Mouse (Mus musculus): ENCODE results near the gene Smim9. TPM values are rescaled to one million over a fixed set of nuclear protein-coding genes. Genes with fewer than 3 reads are reported as not detected.

Smim9 gene
- polyA plus RNA-seq, 1 experiment, result not detected

DNA sequence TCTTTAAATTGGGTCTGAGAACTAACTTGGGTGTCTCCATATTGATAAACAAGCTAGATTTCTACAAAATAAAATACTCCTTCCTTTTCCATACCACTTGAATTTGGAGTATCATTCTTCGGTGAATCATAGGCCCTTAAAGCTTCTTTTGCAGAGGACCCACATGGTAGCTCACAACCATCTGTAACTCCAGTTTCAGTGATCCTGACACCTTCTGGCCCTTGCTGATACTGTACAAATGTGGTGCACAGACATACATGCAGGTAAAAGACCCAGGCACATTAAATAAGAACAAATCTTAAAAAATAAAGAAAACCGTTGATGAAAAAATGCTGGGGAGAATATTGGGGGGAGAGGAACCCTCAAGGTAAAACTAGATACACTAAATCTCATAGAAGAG lies 25.4 kb downstream of the Smim9 start:
- Histone ChIP-seq H3K9me3 (replicated peaks; ENCODE audit: control insufficient read depth, insufficient read depth, low read length, poor library complexity, severe bottlenecking) (no peaks in the 10 kb centered on the region), H3K9ac (ENCODE audit: low read depth, poor library complexity, severe bottlenecking) (no peak overlapping the region), H3K4me3 (ENCODE audit: low read depth, low read length) (no peak overlapping the region), H3K4me1 (ENCODE audit: control insufficient read depth, insufficient read depth, low read length) (no peaks in the 10 kb centered on the region), H3K27ac (ENCODE audit: insufficient read depth, low read length) (0 out of 2 replicates have a peak overlapping the region, but pooled peaks have one; percentile 36), H3K27me3 (ENCODE audit: control insufficient read depth, insufficient read depth, low read length, poor library complexity, severe bottlenecking) (no peaks in the 10 kb centered on the region), H3K36me3 (ENCODE audit: control insufficient read depth, insufficient read depth, low read length, poor library complexity, severe bottlenecking) (no peaks in the 10 kb centered on the region)
- no peak for TF ChIP-seq POLR2A (IDR thresholded peaks at IDR 0.05; ENCODE audit: insufficient read depth, low read length)
- TF ChIP-seq CTCF (IDR thresholded peaks at IDR 0.05; ENCODE audit: low read depth, low read length), result no peak
- no peak for TF ChIP-seq EP300 (IDR thresholded peaks at IDR 0.05; ENCODE audit: insufficient read depth, low read depth, low read length)

DNA sequence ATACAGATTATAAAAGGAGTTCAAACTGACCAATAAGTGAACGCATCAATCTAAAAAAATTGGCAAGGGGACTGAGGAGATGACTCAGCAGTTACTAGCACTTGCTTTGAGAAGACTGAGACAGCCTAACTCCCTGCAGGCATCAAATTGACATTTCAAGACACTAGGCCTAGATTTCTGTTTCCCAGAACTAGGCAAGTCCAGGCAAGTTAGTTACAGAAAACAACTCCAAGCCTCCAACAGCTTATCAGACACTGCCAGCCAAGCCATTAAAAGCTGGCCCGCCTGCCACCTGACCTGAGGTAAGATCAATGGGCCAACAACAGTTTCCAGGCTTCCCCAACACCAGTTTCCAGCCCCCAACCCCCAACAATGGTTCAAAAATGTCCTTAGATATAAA lies 25.8 kb downstream of the Smim9 start:
- H3K27ac ChIP-seq (ENCODE audit: insufficient read depth, low read length), result peak overlapping the region; percentile 78
- H3K27me3 ChIP-seq (ENCODE audit: control insufficient read depth, insufficient read depth, low read length, poor library complexity, severe bottlenecking), result no peaks in the 10 kb centered on the region
- no peaks in the 10 kb centered on the region for H3K4me1 ChIP-seq (ENCODE audit: control insufficient read depth, insufficient read depth, low read length)
- H3K4me3 ChIP-seq (ENCODE audit: low read depth, low read length), result no peak overlapping the region
- TF ChIP-seq EP300 (IDR thresholded peaks at IDR 0.05; ENCODE audit: insufficient read depth, low read depth, low read length) (peak; percentile 65; the same call in 1 of the 2 replicates), POLR2A (IDR thresholded peaks at IDR 0.05; ENCODE audit: insufficient read depth, low read length) (no peak), CTCF (IDR thresholded peaks at IDR 0.05; ENCODE audit: low read depth, low read length) (no peak)
- H3K36me3 ChIP-seq (ENCODE audit: control insufficient read depth, insufficient read depth, low read length, poor library complexity, severe bottlenecking), result no peaks in the 10 kb centered on the region
- H3K9ac ChIP-seq (ENCODE audit: low read depth, poor library complexity, severe bottlenecking), result no peak overlapping the region
- no peaks in the 10 kb centered on the region for H3K9me3 ChIP-seq (replicated peaks; ENCODE audit: control insufficient read depth, insufficient read depth, low read length, poor library complexity, severe bottlenecking)

DNA sequence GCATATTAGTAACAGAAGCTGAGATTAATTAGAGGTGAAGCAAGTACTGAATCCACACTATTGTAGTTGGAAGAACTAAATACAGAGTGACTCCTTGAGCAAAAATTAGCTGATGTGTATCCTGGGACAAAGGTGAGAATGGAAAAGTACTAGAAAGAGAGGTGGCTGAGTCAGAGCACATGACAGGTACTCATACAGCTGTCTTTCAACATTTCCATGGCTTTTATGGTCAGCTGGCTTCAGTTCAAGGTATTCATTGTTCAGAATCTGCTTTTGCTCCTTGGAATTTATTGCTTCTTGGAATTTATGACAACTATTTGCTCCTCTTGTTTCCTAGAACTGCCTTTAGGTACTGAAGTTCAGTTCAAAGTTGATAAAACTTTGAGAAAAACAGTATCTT lies 26.6 kb downstream of the Smim9 start:
- Histone ChIP-seq H3K27ac (ENCODE audit: insufficient read depth, low read length) (no peak overlapping the region), H3K9me3 (replicated peaks; ENCODE audit: control insufficient read depth, insufficient read depth, low read length, poor library complexity, severe bottlenecking) (no peaks in the 10 kb centered on the region), H3K27me3 (ENCODE audit: control insufficient read depth, insufficient read depth, low read length, poor library complexity, severe bottlenecking) (no peaks in the 10 kb centered on the region), H3K4me1 (ENCODE audit: control insufficient read depth, insufficient read depth, low read length) (no peaks in the 10 kb centered on the region), H3K36me3 (ENCODE audit: control insufficient read depth, insufficient read depth, low read length, poor library complexity, severe bottlenecking) (no peaks in the 10 kb centered on the region), H3K9ac (ENCODE audit: low read depth, poor library complexity, severe bottlenecking) (no peak overlapping the region), H3K4me3 (ENCODE audit: low read depth, low read length) (no peak overlapping the region)
- TF ChIP-seq EP300 (IDR thresholded peaks at IDR 0.05; ENCODE audit: insufficient read depth, low read depth, low read length) (no peak), POLR2A (IDR thresholded peaks at IDR 0.05; ENCODE audit: insufficient read depth, low read length) (no peak), CTCF (IDR thresholded peaks at IDR 0.05; ENCODE audit: low read depth, low read length) (no peak)

GRCm38 (mm10) chrX:75130467-75131160 lies 33.0 kb downstream of the Smim9 start, which contains the start of gene Mpp1:
Mpp1 (minus strand) TSS chrX:75131016.
- no peaks in the 10 kb centered on the region for H3K9me3 ChIP-seq (replicated peaks; ENCODE audit: control insufficient read depth, insufficient read depth, low read length, poor library complexity, severe bottlenecking)
- H3K36me3 ChIP-seq (ENCODE audit: control insufficient read depth, insufficient read depth, low read length, poor library complexity, severe bottlenecking), result no peaks in the 10 kb centered on the region
- H3K4me1 ChIP-seq (ENCODE audit: control insufficient read depth, insufficient read depth, low read length), result no peaks in the 10 kb centered on the region
- no peak for TF ChIP-seq EP300 (IDR thresholded peaks at IDR 0.05; ENCODE audit: insufficient read depth, low read depth, low read length)
- TF ChIP-seq POLR2A (IDR thresholded peaks at IDR 0.05; ENCODE audit: insufficient read depth, low read length), result peak; percentile 36
- no peak for TF ChIP-seq CTCF (IDR thresholded peaks at IDR 0.05; ENCODE audit: low read depth, low read length)
- peak within 1 kb of the TSS; percentile 67 for H3K9ac ChIP-seq (ENCODE audit: low read depth, poor library complexity, severe bottlenecking)
- H3K27ac ChIP-seq (ENCODE audit: insufficient read depth, low read length), result peak within 1 kb of the TSS; percentile 79
- no peaks in the 10 kb centered on the region for H3K27me3 ChIP-seq (ENCODE audit: control insufficient read depth, insufficient read depth, low read length, poor library complexity, severe bottlenecking)
- peak within 1 kb of the TSS; percentile 89 for H3K4me3 ChIP-seq (ENCODE audit: low read depth, low read length)

DNA sequence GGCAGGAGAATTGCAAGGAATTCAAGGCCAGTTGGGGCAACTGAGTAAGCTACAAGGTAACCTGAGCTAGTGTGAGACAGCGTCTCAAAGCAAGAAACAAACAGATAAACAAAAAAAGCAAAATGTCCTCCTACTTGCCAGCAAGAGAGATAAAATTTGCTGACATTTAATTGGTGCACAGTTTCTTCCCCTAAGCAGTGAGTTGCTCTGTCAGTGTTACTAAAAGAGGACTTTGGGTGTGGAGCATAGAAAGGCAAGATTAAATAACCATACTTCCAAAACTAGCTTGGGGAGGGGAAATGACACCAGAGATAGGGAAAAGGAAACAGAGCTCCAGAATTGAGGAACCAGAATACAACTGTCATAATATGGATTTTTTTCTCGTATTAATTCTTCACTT lies 34.1 kb downstream of the Smim9 start:
- Histone ChIP-seq H3K36me3 (ENCODE audit: control insufficient read depth, insufficient read depth, low read length, poor library complexity, severe bottlenecking) (peaks cover 2% of the 10 kb centered on the region; the same call in 1 of the 2 replicates), H3K4me3 (ENCODE audit: low read depth, low read length) (no peak overlapping the region), H3K27me3 (ENCODE audit: control insufficient read depth, insufficient read depth, low read length, poor library complexity, severe bottlenecking) (no peaks in the 10 kb centered on the region), H3K27ac (ENCODE audit: insufficient read depth, low read length) (no peak overlapping the region), H3K4me1 (ENCODE audit: control insufficient read depth, insufficient read depth, low read length) (no peaks in the 10 kb centered on the region), H3K9ac (ENCODE audit: low read depth, poor library complexity, severe bottlenecking) (no peak overlapping the region), H3K9me3 (replicated peaks; ENCODE audit: control insufficient read depth, insufficient read depth, low read length, poor library complexity, severe bottlenecking) (no peaks in the 10 kb centered on the region)
- TF ChIP-seq CTCF (IDR thresholded peaks at IDR 0.05; ENCODE audit: low read depth, low read length) (no peak), EP300 (IDR thresholded peaks at IDR 0.05; ENCODE audit: insufficient read depth, low read depth, low read length) (no peak), POLR2A (IDR thresholded peaks at IDR 0.05; ENCODE audit: insufficient read depth, low read length) (no peak)

DNA sequence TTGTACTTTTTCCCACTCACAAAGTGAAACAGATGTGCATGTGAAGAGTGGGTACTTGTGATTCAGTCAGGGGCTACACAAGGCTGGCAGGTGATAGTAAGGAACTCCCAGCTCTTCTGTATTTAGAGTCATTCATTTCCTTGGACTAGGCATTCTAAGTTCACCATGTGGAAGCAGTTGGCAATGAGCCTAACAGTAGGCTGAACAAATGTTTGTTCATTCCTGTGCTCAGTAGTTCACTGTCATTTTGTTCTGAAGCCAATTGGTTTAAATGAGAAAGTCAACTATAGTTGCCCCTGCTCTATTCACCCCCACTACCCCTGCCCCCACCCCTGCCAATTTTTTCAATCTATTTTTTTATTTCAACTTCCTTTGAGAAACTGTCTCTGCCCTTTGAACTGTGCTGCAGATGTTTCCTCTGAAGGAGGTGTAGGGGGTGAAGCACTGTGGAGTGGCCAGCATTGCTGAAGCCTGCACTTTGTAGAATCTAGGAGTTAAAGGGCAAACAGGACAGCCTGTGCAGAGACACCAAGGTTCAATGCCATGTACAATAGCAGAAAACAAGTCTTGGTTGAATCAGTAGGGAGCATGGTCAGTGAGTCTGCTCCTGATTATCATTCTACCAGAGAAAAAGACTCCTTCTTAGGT lies 35.1 kb downstream of the Smim9 start:
- no peaks in the 10 kb centered on the region for H3K27me3 ChIP-seq (ENCODE audit: control insufficient read depth, insufficient read depth, low read length, poor library complexity, severe bottlenecking)
- no peaks in the 10 kb centered on the region for H3K4me1 ChIP-seq (ENCODE audit: control insufficient read depth, insufficient read depth, low read length)
- peaks cover 2% of the 10 kb centered on the region; the same call in 1 of the 2 replicates for H3K36me3 ChIP-seq (ENCODE audit: control insufficient read depth, insufficient read depth, low read length, poor library complexity, severe bottlenecking)
- no peak overlapping the region for H3K4me3 ChIP-seq (ENCODE audit: low read depth, low read length)
- no peaks in the 10 kb centered on the region for H3K9me3 ChIP-seq (replicated peaks; ENCODE audit: control insufficient read depth, insufficient read depth, low read length, poor library complexity, severe bottlenecking)
- TF ChIP-seq CTCF (IDR thresholded peaks at IDR 0.05; ENCODE audit: low read depth, low read length), result no peak
- no peak for TF ChIP-seq POLR2A (IDR thresholded peaks at IDR 0.05; ENCODE audit: insufficient read depth, low read length)
- H3K27ac ChIP-seq (ENCODE audit: insufficient read depth, low read length), result no peak overlapping the region
- no peak overlapping the region for H3K9ac ChIP-seq (ENCODE audit: low read depth, poor library complexity, severe bottlenecking)

Measured in ES-Bruce4 (cell line).